Mouse (Mus musculus) midbrain, postnatal 0 days (tissue): ENCODE measurements around the gene Slc16a13. TPM values are rescaled to one million over a fixed set of nuclear protein-coding genes. Genes with fewer than 3 reads are reported as not detected.
A peak's percentile ranks its signal among the peaks of the same experiment; 100 is the strongest.

Experiments used
- ATAC-seq: fragments of 200-750 bp; cut with Nextera tagmentation; 2 replicates; pipeline ENCODE4 v1.8.0; 2017; ENCODE audit warnings: moderate number of reproducible peaks, mild to moderate bottlenecking, moderate TSS enrichment, moderate library complexity; ENCODE audit not compliant: low FRiP score
- DNase-seq: peaks from one replicate; pipeline ENCODE4 v3.0.0-alpha.2; 2015; ENCODE audit warnings: low spot score
- H3K27ac ChIP-seq: fragments of 300-500 bp; sonication (generic); 2 replicates; pipeline ENCODE4 v1.5.1; 2014; ENCODE audit warnings: low read depth, mild to moderate bottlenecking, low read length, mixed read lengths
- H3K27me3 ChIP-seq: fragments of 300-500 bp; sonication (generic); 2 replicates; pipeline ENCODE4 v1.6.1; 2014; ENCODE audit warnings: low read length, control low read depth, mixed read lengths; ENCODE audit not compliant: insufficient read depth
- H3K36me3 ChIP-seq: fragments of 300-500 bp; sonication (generic); 2 replicates; pipeline ENCODE4 v1.6.1; 2014; ENCODE audit warnings: low read length, control low read depth, mixed read lengths; ENCODE audit not compliant: insufficient read depth
- H3K4me1 ChIP-seq: fragments of 300-500 bp; sonication (generic); 2 replicates; pipeline ENCODE4 v1.6.1; 2014; ENCODE audit warnings: mild to moderate bottlenecking, control low read depth, antibody characterized with exemption, low read length, mixed read lengths; ENCODE audit not compliant: insufficient read depth
- H3K4me2 ChIP-seq: fragments of 300-500 bp; sonication (generic); 2 replicates; pipeline ENCODE4 v1.6.1; 2014; ENCODE audit warnings: low read depth, mild to moderate bottlenecking, low read length, mixed read lengths; ENCODE audit not compliant: poor library complexity, severe bottlenecking
- H3K4me3 ChIP-seq: fragments of 300-500 bp; sonication (generic); 2 replicates; pipeline ENCODE4 v1.5.1; 2014; ENCODE audit warnings: low read depth, mild to moderate bottlenecking, low read length, moderate library complexity
- H3K9ac ChIP-seq: fragments of 300-500 bp; sonication (generic); replicated peaks from 2 replicates; pipeline ENCODE4 v1.6.1; 2014; ENCODE audit warnings: mild to moderate bottlenecking, low read length, moderate library complexity, mixed read lengths; ENCODE audit not compliant: poor library complexity, severe bottlenecking
- H3K9me3 ChIP-seq: fragments of 300-500 bp; sonication (generic); 2 replicates; pipeline ENCODE4 v1.6.1; 2016; ENCODE audit warnings: low read length, control low read depth
- CTCF ChIP-seq: IDR thresholded peaks from 2 replicates; pipeline ENCODE4 v1.5.1; 2016; ENCODE audit warnings: antibody characterized with exemption, mild to moderate bottlenecking
- WGBS: fragments of 180-500 bp; shearing (Covaris S2); extraction: QIAGEN DNeasy Blood & Tissue Kit; methylation state at CpG from one replicate; pipeline ENCODE4 v1.1.7; 2014; 5-methylcytosine and 5-hydroxymethylcytosine counted together
- polyA plus RNA-seq: library from polyadenylated mRNA; unstranded; fragments of >200 nt; fragmentation: Nextera tagmentation; extraction: Ambion mirVana; gene quantifications from 2 replicates; pipeline ENCODE4 v1.2.1, GENCODE M21; 2015
- total RNA-seq: library from RNA; depleted of rRNA; stranded (reverse); fragments of >200 nt; gene quantifications from 2 replicates; pipeline ENCODE4 v1.2.3, GENCODE M21; 2014; rRNA removed

The Slc16a13 gene
- total RNA-seq = 9.9 and 26.1 TPM in 2 replicates
- polyA plus RNA-seq = 9.9 and 10.1 TPM in 2 replicates

DNA sequence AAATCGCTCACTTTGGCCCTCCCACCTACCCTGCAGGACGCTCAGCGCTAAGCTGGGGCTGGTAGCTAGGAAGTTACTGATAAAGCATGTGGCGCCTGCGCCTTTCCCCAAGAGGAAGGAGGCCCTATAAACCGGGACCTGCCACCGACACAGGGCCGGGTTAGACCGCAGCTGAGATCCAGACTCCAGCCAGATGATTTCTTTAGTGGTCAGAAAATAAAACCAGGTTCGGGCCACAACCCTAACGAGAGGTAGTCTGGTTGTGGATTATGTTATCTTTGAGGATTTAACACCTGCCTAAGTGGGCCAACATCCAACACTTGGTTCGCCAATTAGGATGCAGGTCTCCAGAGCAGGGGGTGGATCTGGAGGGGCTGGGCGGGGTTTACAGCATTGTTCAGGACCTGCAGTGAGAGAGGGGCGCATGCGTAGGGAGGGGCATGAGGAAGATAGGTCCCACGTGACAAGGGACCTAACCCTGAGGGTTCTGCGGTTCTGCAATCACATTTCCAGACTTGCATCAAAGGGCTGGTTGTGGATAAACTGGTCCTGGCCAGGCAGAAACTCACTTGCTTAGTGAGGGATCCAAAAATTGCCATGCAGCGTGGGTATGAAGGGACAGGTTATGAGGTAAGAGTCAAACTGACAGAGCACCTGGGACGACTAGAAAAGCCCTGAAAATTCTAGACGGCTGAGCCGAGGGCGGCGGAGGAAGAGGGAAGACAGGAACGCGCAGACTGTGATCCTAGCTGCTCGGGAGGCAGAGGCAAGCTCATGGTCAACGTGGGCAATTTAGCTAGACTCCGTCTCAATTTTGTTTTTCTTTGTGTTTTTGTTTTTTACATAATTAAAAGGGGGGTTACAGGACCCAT is at the start of gene Slc16a13:
TSS of gene Slc16a13 (minus strand) at position 334 of the 872 bp plus-strand sequence.
- H3K27me3 ChIP-seq = peaks cover 4% of the 10 kb centered on the region; the same call in 1 of the 2 replicates
- peak within 1 kb of the TSS; percentile 75 for H3K9ac ChIP-seq
- DNase-seq = peak; percentile 99
- under 1% methylated on average over 28 of the region's 28 CpGs for WGBS
- peaks cover 13% of the 10 kb centered on the region; the same call in 1 of the 2 replicates for H3K4me1 ChIP-seq
- H3K4me3 ChIP-seq = peak within 1 kb of the TSS; percentile 53
- peak within 1 kb of the TSS; percentile 90 for H3K4me2 ChIP-seq
- H3K36me3 ChIP-seq = 0 out of 2 replicates have a peak, but pooled peaks cover 8% of the 10 kb centered on the region
- 0 out of 2 replicates have a peak, but pooled peaks have one; percentile 5 for TF ChIP-seq CTCF
- H3K9me3 ChIP-seq = no peaks in the 10 kb centered on the region
- peak within 1 kb of the TSS; percentile 87 for H3K27ac ChIP-seq
- ATAC-seq = peak; percentile 94

DNA sequence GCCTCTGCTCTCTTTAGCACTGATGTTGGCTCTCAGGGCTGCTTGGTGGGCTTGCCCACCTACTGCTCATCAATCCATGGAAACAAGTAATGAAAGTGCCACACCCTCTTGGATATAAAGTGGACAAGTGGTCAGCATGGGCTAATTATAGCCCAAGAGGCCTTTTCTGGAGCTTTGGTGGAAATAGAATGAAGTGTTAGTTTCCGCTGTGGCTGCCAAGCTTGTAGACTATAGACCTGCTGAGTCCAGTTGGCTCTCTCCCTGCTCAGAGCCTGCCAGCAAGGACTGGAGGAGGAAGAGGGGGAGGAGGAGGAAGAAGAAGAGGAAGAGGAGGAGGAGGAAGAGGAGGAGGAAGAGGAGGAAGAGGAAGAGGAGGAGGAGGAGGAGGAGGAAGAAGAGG is 45.5 kb upstream of the Slc16a13 start:
- ATAC-seq (no peak), DNase-seq (no peak)
- no peaks in the 10 kb centered on the region for H3K27me3 ChIP-seq
- H3K27ac ChIP-seq = no peak overlapping the region
- no peaks in the 10 kb centered on the region for H3K9me3 ChIP-seq
- no peak overlapping the region for H3K9ac ChIP-seq
- 95% methylated on average over 1 of the region's 1 CpGs for WGBS
- no peaks in the 10 kb centered on the region for H3K4me1 ChIP-seq
- no peak overlapping the region for H3K4me2 ChIP-seq
- no peaks in the 10 kb centered on the region for H3K36me3 ChIP-seq
- no peak for TF ChIP-seq CTCF
- no peak overlapping the region for H3K4me3 ChIP-seq

DNA sequence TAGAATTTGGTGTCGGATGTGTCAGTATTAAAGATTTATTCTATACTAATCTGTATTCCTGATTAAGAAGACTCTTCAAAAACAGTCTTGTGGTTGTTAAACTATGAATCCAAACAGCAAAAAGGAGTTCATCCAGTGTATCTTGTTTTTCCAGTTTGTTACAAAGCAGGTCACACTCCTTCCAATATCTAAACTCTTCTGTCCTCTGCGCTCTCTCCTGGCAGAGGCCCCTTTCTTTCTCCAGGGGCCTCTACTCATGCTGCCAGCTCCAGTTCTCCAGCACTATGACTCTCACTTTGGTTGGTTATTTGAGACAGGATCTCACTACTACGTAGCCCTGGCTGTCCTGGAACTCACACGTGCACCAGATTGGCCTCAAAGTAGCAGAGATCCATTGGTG is 45.0 kb upstream of the Slc16a13 start:
- DNase-seq = no peak
- H3K4me3 ChIP-seq = no peak overlapping the region
- TF ChIP-seq CTCF = no peak
- no peak overlapping the region for H3K4me2 ChIP-seq
- 74% methylated on average over 4 of the region's 4 CpGs for WGBS
- H3K36me3 ChIP-seq = no peaks in the 10 kb centered on the region
- no peak overlapping the region for H3K27ac ChIP-seq
- no peak overlapping the region for H3K9ac ChIP-seq
- ATAC-seq = no peak
- H3K4me1 ChIP-seq = no peaks in the 10 kb centered on the region
- no peaks in the 10 kb centered on the region for H3K27me3 ChIP-seq
- H3K9me3 ChIP-seq = no peaks in the 10 kb centered on the region

GRCm38 (mm10) chr11:70265252-70265651 is 44.4 kb upstream of the Slc16a13 start:
- H3K27ac ChIP-seq = no peak overlapping the region
- H3K36me3 ChIP-seq = no peaks in the 10 kb centered on the region
- no peak overlapping the region for H3K9ac ChIP-seq
- ATAC-seq (no peak), DNase-seq (no peak)
- no peak overlapping the region for H3K4me2 ChIP-seq
- H3K4me1 ChIP-seq = no peaks in the 10 kb centered on the region
- 62% methylated on average over 3 of the region's 3 CpGs for WGBS
- H3K27me3 ChIP-seq = no peaks in the 10 kb centered on the region
- no peak for TF ChIP-seq CTCF
- H3K9me3 ChIP-seq = no peaks in the 10 kb centered on the region
- no peak overlapping the region for H3K4me3 ChIP-seq

GRCm38 (mm10) chr11:70259035-70259434 is 38.2 kb upstream of the Slc16a13 start:
- Histone ChIP-seq H3K4me1 (no peaks in the 10 kb centered on the region; the same call in 1 of the 2 replicates), H3K9me3 (no peaks in the 10 kb centered on the region), H3K4me3 (no peak overlapping the region), H3K27me3 (peaks cover 16% of the 10 kb centered on the region; the same call in 1 of the 2 replicates), H3K36me3 (no peaks in the 10 kb centered on the region), H3K4me2 (no peak overlapping the region), H3K9ac (no peak overlapping the region), H3K27ac (no peak overlapping the region)
- ATAC-seq (no peak), DNase-seq (no peak)
- TF ChIP-seq CTCF = no peak
- WGBS = 91% methylated on average over 4 of the region's 4 CpGs
